Mouse (Mus musculus): ENCODE results near the gene Loxl3. TPM values are rescaled to one million over a fixed set of nuclear protein-coding genes. Genes with fewer than 3 reads are reported as not detected.

Gene Loxl3
- polyA plus RNA-seq, 1 experiment: 14.4 TPM

DNA sequence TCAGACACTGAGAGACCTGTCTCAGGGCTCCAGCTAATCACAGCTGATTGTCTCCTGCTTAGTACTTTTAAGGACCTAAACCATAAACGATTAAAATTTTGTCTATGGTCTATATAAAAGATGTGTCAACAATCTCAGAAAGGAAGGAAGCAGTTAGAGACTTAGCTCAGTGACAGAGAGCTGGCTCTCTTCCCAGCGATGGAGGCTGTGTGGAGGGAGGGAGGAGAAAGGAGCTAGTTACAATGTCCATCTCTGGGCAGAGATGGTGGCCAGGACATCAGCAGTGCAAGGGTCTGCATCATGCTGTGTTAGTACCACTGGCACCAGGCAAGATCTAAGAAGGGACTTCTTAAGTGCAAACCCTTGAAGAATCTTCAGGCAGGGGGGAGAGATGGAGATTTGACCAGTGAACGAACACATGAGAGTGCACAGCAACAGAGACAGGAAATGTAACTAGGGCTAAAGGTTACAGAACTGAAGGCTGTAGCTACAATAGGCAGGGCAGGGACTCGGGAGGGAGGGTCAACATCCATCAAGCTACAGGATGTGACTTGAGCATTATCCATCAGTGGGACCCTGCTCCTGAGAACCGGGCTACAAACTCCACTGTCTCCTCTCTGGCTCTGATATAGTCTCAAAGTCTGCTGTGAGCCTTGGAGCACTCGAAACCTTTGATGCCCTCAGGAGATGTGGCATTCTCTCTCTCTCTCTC is 58.6 kb downstream of the Loxl3 start:
- Histone ChIP-seq H3K36me3 (ENCODE audit: control insufficient read depth, insufficient read depth) (no peaks in the 10 kb centered on the region), H3K27me3 (ENCODE audit: control insufficient read depth, insufficient read depth, insufficient read length) (peaks cover 33% of the 10 kb centered on the region), H3K4me2 (ENCODE audit: low read depth) (no peak overlapping the region), H3K4me3 (no peak overlapping the region), H3K79me2 (ENCODE audit: control insufficient read depth, insufficient read depth) (no peaks in the 10 kb centered on the region), H3ac (ENCODE audit: control insufficient read depth, insufficient read length) (no peak overlapping the region)
- TF ChIP-seq E2F4 (IDR thresholded peaks at IDR 0.05; ENCODE audit: insufficient read depth) (no peak), MAX (IDR thresholded peaks at IDR 0.05; ENCODE audit: low read depth) (no peak), REST (IDR thresholded peaks at IDR 0.05; ENCODE audit: insufficient read depth, insufficient read length) (no peak), POLR2A (IDR thresholded peaks at IDR 0.05; ENCODE audit: insufficient read length, low read depth) (no peak), USF1 (IDR thresholded peaks at IDR 0.05; ENCODE audit: low read depth) (no peak), MYOG (IDR thresholded peaks at IDR 0.05; ENCODE audit: control insufficient read depth in 1 of 3, insufficient read depth in 1 of 3, insufficient read length in 2 of 3, low read depth in 2 of 3) (no peak), TCF12 (IDR thresholded peaks at IDR 0.05; ENCODE audit: insufficient read depth, poor library complexity, severe bottlenecking) (no peak), CEBPB (IDR thresholded peaks at IDR 0.05; ENCODE audit: insufficient read depth, poor library complexity, severe bottlenecking) (no peak), SRF (IDR thresholded peaks at IDR 0.05; ENCODE audit: control insufficient read depth, insufficient read length, low read depth) (no peak), POLR2AphosphoS2 (IDR thresholded peaks at IDR 0.05; ENCODE audit: insufficient read length, low read depth) (no peak), TCF3 (IDR thresholded peaks at IDR 0.05; ENCODE audit: insufficient read length, low read depth) (no peak), MYOD1 (IDR thresholded peaks at IDR 0.05; ENCODE audit: control insufficient read depth in 1 of 3, insufficient read length in 2 of 3, low read depth in 2 of 3) (no peak)

DNA sequence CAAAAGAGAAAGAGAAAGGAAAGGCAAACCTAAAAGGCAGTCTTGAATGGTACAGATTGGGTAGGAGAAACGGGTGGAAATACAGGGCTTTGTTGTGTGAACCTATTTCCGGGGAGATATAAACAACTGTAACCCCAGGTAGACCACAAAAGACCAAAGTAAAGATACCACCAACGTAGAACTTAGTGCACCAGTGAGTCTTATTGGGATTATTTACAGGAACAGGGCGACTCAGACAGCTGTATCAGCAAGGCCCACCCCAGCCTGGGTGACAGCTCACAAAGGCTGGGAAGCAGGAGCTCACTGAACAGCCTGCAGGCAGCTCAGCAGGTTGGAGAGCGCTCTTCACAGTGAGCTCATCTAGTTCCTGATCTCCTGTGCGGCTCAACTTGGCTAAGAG is 62.0 kb downstream of the Loxl3 start:
- TF ChIP-seq TCF12 (IDR thresholded peaks at IDR 0.05; ENCODE audit: insufficient read depth, poor library complexity, severe bottlenecking) (no peak), E2F4 (IDR thresholded peaks at IDR 0.05; ENCODE audit: insufficient read depth) (no peak), POLR2AphosphoS2 (IDR thresholded peaks at IDR 0.05; ENCODE audit: insufficient read length, low read depth) (no peak), SRF (IDR thresholded peaks at IDR 0.05; ENCODE audit: control insufficient read depth, insufficient read length, low read depth) (no peak), TCF3 (IDR thresholded peaks at IDR 0.05; ENCODE audit: insufficient read length, low read depth) (no peak), MYOD1 (IDR thresholded peaks at IDR 0.05; ENCODE audit: control insufficient read depth in 1 of 3, insufficient read length in 2 of 3, low read depth in 2 of 3) (no peak), CEBPB (IDR thresholded peaks at IDR 0.05; ENCODE audit: insufficient read depth, poor library complexity, severe bottlenecking) (no peak), POLR2A (IDR thresholded peaks at IDR 0.05; ENCODE audit: insufficient read length, low read depth) (no peak), MAX (IDR thresholded peaks at IDR 0.05; ENCODE audit: low read depth) (no peak), MYOG (IDR thresholded peaks at IDR 0.05; ENCODE audit: control insufficient read depth in 1 of 3, insufficient read depth in 1 of 3, insufficient read length in 2 of 3, low read depth in 2 of 3) (no peak), USF1 (IDR thresholded peaks at IDR 0.05; ENCODE audit: low read depth) (no peak), REST (IDR thresholded peaks at IDR 0.05; ENCODE audit: insufficient read depth, insufficient read length) (no peak)
- peaks cover 8% of the 10 kb centered on the region for H3K27me3 ChIP-seq (ENCODE audit: control insufficient read depth, insufficient read depth, insufficient read length)

DNA sequence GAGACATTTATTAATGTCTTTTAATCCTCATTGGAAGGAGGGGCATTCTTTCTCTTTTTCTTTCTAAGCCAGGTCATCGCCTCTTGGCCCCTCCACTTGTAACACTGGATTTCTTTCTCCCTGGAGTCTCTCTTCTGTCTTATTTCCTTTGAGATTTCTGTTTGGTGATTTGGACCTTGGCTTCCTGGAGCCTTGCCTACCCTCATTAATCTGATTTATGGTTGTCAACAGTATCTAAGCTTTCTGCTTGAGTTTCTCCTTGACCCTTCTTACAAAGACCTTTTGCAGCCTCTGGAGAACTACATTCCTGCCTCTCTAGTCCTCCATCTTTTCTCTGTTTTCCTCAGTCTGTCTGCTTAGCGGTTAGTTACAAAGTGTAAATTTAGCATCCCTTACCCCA is 64.4 kb downstream of the Loxl3 start:
- no peak for TF ChIP-seq E2F4 (IDR thresholded peaks at IDR 0.05; ENCODE audit: insufficient read depth)
- TF ChIP-seq MYOG (IDR thresholded peaks at IDR 0.05; ENCODE audit: control insufficient read depth in 1 of 3, insufficient read depth in 1 of 3, insufficient read length in 2 of 3, low read depth in 2 of 3): no peak
- TF ChIP-seq POLR2AphosphoS2 (IDR thresholded peaks at IDR 0.05; ENCODE audit: insufficient read length, low read depth): no peak
- TF ChIP-seq TCF12 (IDR thresholded peaks at IDR 0.05; ENCODE audit: insufficient read depth, poor library complexity, severe bottlenecking): no peak
- no peak for TF ChIP-seq USF1 (IDR thresholded peaks at IDR 0.05; ENCODE audit: low read depth)
- TF ChIP-seq POLR2A (IDR thresholded peaks at IDR 0.05; ENCODE audit: insufficient read length, low read depth): no peak
- TF ChIP-seq REST (IDR thresholded peaks at IDR 0.05; ENCODE audit: insufficient read depth, insufficient read length): no peak
- TF ChIP-seq MYOD1 (IDR thresholded peaks at IDR 0.05; ENCODE audit: control insufficient read depth in 1 of 3, insufficient read length in 2 of 3, low read depth in 2 of 3): no peak
- TF ChIP-seq SRF (IDR thresholded peaks at IDR 0.05; ENCODE audit: control insufficient read depth, insufficient read length, low read depth): no peak
- no peak for TF ChIP-seq CEBPB (IDR thresholded peaks at IDR 0.05; ENCODE audit: insufficient read depth, poor library complexity, severe bottlenecking)
- TF ChIP-seq MAX (IDR thresholded peaks at IDR 0.05; ENCODE audit: low read depth): no peak
- TF ChIP-seq TCF3 (IDR thresholded peaks at IDR 0.05; ENCODE audit: insufficient read length, low read depth): no peak
- H3K27me3 ChIP-seq (ENCODE audit: control insufficient read depth, insufficient read depth, insufficient read length): no peaks in the 10 kb centered on the region
- no peak overlapping the region for H3ac ChIP-seq (ENCODE audit: control insufficient read depth, insufficient read length)
- H3K4me2 ChIP-seq (ENCODE audit: low read depth): no peak overlapping the region
- H3K4me3 ChIP-seq: no peak overlapping the region
- no peaks in the 10 kb centered on the region for H3K36me3 ChIP-seq (ENCODE audit: control insufficient read depth, insufficient read depth)
- H3K79me2 ChIP-seq (ENCODE audit: control insufficient read depth, insufficient read depth): no peaks in the 10 kb centered on the region

More for the DNA sequence above, 62.0 kb downstream of the Loxl3 start:
- no peak overlapping the region for H3K4me2 ChIP-seq (ENCODE audit: low read depth)
- H3ac ChIP-seq (ENCODE audit: control insufficient read depth, insufficient read length): no peak overlapping the region
- no peaks in the 10 kb centered on the region for H3K36me3 ChIP-seq (ENCODE audit: control insufficient read depth, insufficient read depth)
- no peak overlapping the region for H3K4me3 ChIP-seq
- H3K79me2 ChIP-seq (ENCODE audit: control insufficient read depth, insufficient read depth): no peaks in the 10 kb centered on the region

DNA sequence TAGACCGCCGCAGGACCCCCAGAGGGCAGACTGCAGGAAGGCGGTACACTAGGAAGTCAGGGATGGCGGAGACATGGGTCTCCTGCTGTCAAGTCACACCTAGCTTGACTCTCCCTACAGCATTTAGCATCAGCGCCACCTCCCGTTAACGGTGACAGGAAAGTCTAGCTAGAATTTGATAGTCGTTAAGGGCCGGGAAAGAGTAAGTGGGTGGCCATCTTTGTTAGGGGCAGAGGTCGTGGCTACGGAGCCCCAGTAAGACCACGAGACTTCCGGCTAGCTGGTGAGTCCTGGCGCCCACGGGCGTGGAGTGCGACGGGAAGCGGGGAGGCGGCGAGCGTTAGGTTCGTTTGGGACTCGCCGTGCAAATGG is 67.3 kb downstream of the Loxl3 start, which contains the start of the genes Ccdc142 and Gm42688:
TSS of gene Ccdc142 (plus strand) at position 286 of the 372 bp plus-strand sequence.
TSS of gene Gm42688 (plus strand) at position 302 of the 372 bp plus-strand sequence.
- no peaks in the 10 kb centered on the region for H3K27me3 ChIP-seq (ENCODE audit: control insufficient read depth, insufficient read depth, insufficient read length)
- peak within 1 kb of the TSS; percentile 99 for H3K4me2 ChIP-seq (ENCODE audit: low read depth)
- H3ac ChIP-seq (ENCODE audit: control insufficient read depth, insufficient read length): peak within 1 kb of the TSS; percentile 38
- H3K36me3 ChIP-seq (ENCODE audit: control insufficient read depth, insufficient read depth): no peaks in the 10 kb centered on the region
- no peaks in the 10 kb centered on the region for H3K79me2 ChIP-seq (ENCODE audit: control insufficient read depth, insufficient read depth)
- H3K4me3 ChIP-seq: peak within 1 kb of the TSS; percentile 49
- TF ChIP-seq MAX (IDR thresholded peaks at IDR 0.05; ENCODE audit: low read depth): no peak
- peak in 1 of 3 experiments; percentile 3 for TF ChIP-seq MYOG (IDR thresholded peaks at IDR 0.05; ENCODE audit: control insufficient read depth in 1 of 3, insufficient read depth in 1 of 3, insufficient read length in 2 of 3, low read depth in 2 of 3)
- no peak for TF ChIP-seq SRF (IDR thresholded peaks at IDR 0.05; ENCODE audit: control insufficient read depth, insufficient read length, low read depth)
- TF ChIP-seq MYOD1 (IDR thresholded peaks at IDR 0.05; ENCODE audit: control insufficient read depth in 1 of 3, insufficient read length in 2 of 3, low read depth in 2 of 3): no peak
- TF ChIP-seq E2F4 (IDR thresholded peaks at IDR 0.05; ENCODE audit: insufficient read depth): no peak
- peak; percentile 38 for TF ChIP-seq USF1 (IDR thresholded peaks at IDR 0.05; ENCODE audit: low read depth)
- TF ChIP-seq REST (IDR thresholded peaks at IDR 0.05; ENCODE audit: insufficient read depth, insufficient read length): no peak
- peak; percentile 66 for TF ChIP-seq POLR2AphosphoS2 (IDR thresholded peaks at IDR 0.05; ENCODE audit: insufficient read length, low read depth)
- peak; percentile 69 for TF ChIP-seq POLR2A (IDR thresholded peaks at IDR 0.05; ENCODE audit: insufficient read length, low read depth)

Data from myocyte (in vitro differentiated cells).